Mouse (Mus musculus) left cerebral cortex, postnatal 4 days (tissue): ENCODE measurements around the gene Rhno1. TPM values are rescaled to one million over a fixed set of nuclear protein-coding genes. Genes with fewer than 3 reads are reported as not detected.

Experiments used
- total RNA-seq, 2 experiments: library from RNA; stranded (reverse); gene quantifications; 2 replicates each; pipeline ENCODE4 v1.2.3; 2021

Rhno1 gene
- total RNA-seq, 2 experiments from 2014 or later: 35.5 to 36.8 TPM

Other genes with a start within 250 kb of the Rhno1 start
- 10 to 100 TPM; 69.5 to 78.5 TPM for gene Tspan9, start 219.3 kb downstream of the Rhno1 start, total RNA-seq
- gene Tead4, start 62.1 kb downstream of the Rhno1 start, total RNA-seq: 1 to 10 TPM; 1.2 to 1.6 TPM
- gene Tulp3, start 7.1 kb downstream of the Rhno1 start, total RNA-seq: 10 to 100 TPM; 21.8 to 24.7 TPM
- 10 to 100 TPM in 1 of 2 experiments, 1 to 10 TPM in 1; 8.7 to 11.2 TPM for gene Foxm1, start 56 bp upstream of the Rhno1 start, total RNA-seq
- under 1 TPM; 0.32 to 0.46 TPM for gene Tex52, start 12.5 kb upstream of the Rhno1 start, total RNA-seq
- gene Gm44596, start 12.6 kb upstream of the Rhno1 start, total RNA-seq: not detected
- 1 to 10 TPM; 3.7 to 4.1 TPM for gene Nrip2, start 36.4 kb upstream of the Rhno1 start, total RNA-seq
- 10 to 100 TPM; 38.7 to 42.7 TPM for gene Itfg2, start 62.0 kb upstream of the Rhno1 start, total RNA-seq
- gene Fkbp4, start 75.8 kb upstream of the Rhno1 start, total RNA-seq: 100 to 1,000 TPM; 176 to 180 TPM
- under 1 TPM; 0.12 TPM for gene Pzp, start 163.8 kb upstream of the Rhno1 start, total RNA-seq
- 1 to 10 TPM; 7.8 to 8.7 TPM for gene A2ml1, start 218.7 kb upstream of the Rhno1 start, total RNA-seq